Mouse (Mus musculus) large intestine, adult 2 months (tissue): Measurements from ENCODE around the gene Pdilt. TPM values are rescaled to one million over a fixed set of nuclear protein-coding genes. Genes with fewer than 3 reads are reported as not detected.

ENCODE experiments used
- DNase-seq: peaks from one replicate; pipeline ENCODE4 v3.0.0-alpha.2; 2012; ENCODE audit warnings: low read depth, low spot score
- WGBS: fragments of 180-500 bp; shearing (Covaris S2); methylation state at CpG from one replicate; pipeline ENCODE4 v1.1.7; 2018; 5-methylcytosine and 5-hydroxymethylcytosine counted together
- polyA plus RNA-seq: library from polyadenylated mRNA; depleted of rRNA; stranded (reverse); fragments of >200 nt; gene quantifications from 2 replicates; pipeline ENCODE4 v1.2.3, GENCODE M21; 2012; rRNA removed

The Pdilt gene
- polyA plus RNA-seq, 1 experiment = not detected

DNA sequence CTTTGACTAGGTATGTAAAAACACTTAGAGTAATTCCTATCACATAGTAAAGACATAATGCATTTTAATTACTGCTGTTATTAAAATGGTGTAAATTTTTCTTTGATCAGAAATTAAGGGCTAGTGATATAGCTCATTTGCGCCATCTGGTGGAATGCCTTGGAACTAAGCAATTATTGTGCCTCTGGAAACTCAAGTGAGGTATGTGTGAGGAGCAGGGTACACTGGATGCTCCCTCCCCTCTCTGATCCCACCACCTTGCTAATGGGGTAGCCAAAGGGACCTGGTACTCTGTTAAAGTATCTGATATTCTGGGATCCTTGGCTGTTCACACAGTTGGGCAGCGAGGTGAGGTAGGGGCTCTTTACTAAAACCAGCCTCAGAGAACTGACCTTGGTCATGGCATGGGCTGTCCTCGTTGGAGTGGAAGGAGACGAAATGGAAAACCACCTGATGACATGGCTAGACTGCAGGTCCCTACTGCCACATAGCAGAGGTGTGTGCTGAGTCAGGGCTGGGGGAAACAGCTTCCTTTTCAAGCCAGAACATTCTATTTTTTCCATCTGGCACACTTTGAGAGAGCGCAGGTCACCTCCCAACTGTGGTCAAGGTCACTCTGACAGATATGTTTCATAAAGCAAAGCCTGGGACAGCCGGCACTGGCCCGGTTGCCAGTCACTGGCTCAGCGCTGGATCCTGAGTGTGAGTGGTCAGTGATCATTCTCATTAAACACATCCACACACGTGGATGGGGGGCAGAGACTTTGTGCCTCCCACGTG lies 7.6 kb downstream of the Pdilt start:
- DNase-seq = no peak
- WGBS = 55% methylated on average over 10 of the region's 10 CpGs

GRCm38 (mm10) chr7:119513056-119513455 lies 10.2 kb downstream of the Pdilt start:
- no peak for DNase-seq
- 24% methylated on average over 7 of the region's 7 CpGs for WGBS

DNA sequence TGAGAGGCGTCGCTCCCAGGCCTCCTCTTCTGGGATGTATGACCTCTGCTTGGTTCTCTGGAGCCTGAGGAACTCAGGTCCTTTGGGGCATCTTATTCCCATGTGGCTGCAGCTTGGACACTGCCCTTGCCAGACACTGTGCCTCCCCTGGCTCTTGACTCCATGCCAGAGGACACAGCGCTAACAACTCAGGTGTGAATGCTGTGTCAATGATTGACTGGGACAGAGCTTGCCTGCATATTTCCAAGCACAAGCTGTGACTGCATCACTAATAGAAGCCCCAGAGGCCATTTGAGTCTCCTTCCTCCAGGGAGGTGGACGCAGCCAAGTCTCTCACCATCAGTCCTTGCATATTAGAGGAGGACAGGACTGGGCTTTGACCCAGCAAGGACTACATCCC lies 12.1 kb downstream of the Pdilt start:
- DNase-seq = no peak
- WGBS = 70% methylated on average over 4 of the region's 4 CpGs

GRCm38 (mm10) chr7:119490041-119490780 lies 33.1 kb downstream of the Pdilt start:
- 81% methylated on average over 4 of the region's 4 CpGs for WGBS
- DNase-seq = no peak

DNA sequence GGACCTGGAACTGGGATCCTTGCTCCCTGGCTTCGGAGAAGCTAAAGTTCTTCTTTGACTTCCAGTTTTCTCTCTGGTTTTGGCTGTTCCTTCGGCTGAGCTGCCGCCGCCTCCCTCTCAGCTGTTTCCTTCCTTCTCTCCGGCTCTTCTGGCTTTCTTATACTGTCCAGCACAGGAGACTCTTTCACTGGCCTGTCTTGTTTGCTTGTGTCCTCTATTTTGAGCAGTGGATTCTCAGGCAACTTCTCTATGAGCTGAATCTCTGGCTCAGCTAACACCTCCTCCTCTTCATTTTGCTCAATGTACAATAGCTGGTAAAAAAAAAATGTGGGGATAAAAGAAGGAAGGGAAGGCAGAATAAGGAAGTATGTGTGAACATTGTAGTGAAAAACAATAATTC lies 36.6 kb downstream of the Pdilt start:
- no peak for DNase-seq
- WGBS = 79% methylated on average over 5 of the region's 5 CpGs

DNA sequence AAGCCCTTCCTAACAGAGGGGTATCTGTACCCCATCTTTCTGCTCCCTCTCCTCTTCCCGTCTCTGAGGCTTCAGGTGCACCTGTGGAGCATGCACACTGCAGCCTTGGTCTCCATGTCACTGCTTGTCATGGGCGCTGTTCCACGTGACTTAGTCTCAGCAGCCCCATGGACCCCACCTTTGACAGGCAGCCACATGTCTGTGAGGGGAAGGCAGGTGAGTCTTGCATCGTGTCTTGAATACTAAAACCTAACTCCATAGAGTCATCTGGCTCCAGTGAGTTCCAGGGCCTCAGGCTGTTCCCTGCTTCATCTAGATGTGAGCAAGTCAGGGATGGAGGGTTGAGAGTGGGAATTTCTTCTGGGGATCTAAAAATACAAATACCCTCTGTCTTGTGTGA lies 39.1 kb downstream of the Pdilt start:
- WGBS = 78% methylated on average over 4 of the region's 4 CpGs
- no peak for DNase-seq

- DNase-seq = no peak
Observed at GRCm38 (mm10) chr7:119479256-119479655, 44.0 kb downstream of the Pdilt start, which contains the start of gene Umod. TSS of gene Umod (minus strand) at chr7:119479282.

GRCm38 (mm10) chr7:119476500-119477389 lies 46.5 kb downstream of the Pdilt start:
- DNase-seq = no peak
- 65% methylated on average over 33 of the region's 33 CpGs for WGBS

DNA sequence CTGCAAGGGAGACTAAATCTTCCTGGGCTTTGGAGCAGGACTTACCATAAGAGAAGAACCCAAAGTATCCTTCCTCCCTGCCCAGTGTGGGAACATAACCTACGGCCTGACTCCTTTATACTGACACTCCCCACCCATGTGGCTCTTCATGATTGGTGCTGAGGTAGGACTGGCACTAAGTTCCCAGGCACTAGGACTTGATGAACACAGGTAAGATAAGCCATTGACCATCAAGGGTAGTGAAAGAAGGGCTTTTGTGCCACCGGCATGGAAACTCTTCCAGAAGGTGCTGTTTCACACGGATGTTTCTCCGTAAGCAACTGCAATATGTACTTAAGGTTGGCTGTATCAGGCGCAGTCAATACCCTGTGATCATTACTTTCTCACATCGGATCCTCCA lies 64.1 kb downstream of the Pdilt start, which contains the start of gene Gp2:
Gene Gp2, minus strand, starts transcription at position 101 of the 400 bp plus-strand sequence.
- DNase-seq = no peak
- 81% methylated on average over 6 of the region's 6 CpGs for WGBS

- WGBS = 78% methylated on average over 7 of the region's 7 CpGs
- no peak for DNase-seq
Observed at GRCm38 (mm10) chr7:119454192-119454591, 69.1 kb downstream of the Pdilt start.

DNA sequence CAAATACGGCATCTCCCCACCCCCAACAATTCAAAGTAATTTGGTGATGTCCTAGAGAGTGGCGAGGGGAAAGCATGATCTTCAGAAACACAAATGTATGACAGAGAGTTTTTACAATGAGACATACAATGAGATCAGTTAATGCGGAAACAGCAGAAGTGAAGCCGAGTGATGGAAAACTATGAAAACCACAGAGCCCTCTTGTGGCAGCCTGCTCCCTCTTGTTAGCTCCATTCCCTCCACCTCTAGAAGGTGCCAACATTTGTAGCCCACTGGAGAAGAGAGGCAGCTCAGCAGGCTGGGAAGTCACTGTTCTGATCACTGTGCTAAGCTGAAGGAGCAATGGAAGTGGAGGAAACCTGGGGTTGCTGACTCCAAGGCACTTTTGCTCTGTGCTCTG lies 79.4 kb downstream of the Pdilt start:
- 63% methylated on average over 4 of the region's 4 CpGs for WGBS
- DNase-seq = no peak

- DNase-seq = no peak
- 67% methylated on average over 1 of the region's 1 CpGs for WGBS
Observed at GRCm38 (mm10) chr7:119441938-119442337, 81.4 kb downstream of the Pdilt start.

Other genes starting within 250 kb of the Pdilt start
- gene Gp2, start 64.2 kb downstream of the Pdilt start, polyA plus RNA-seq = 1.6 TPM in 2 replicates
- gene Umod, start 44.2 kb downstream of the Pdilt start, polyA plus RNA-seq = not detected in 2 replicates
- gene Acsm5, start 4.0 kb downstream of the Pdilt start, polyA plus RNA-seq = 0.45 and 1.9 TPM in 2 replicates
- not detected in 2 replicates for gene Acsm2, start 30.9 kb upstream of the Pdilt start, polyA plus RNA-seq
- not detected in 2 replicates for gene Acsm1, start 83.5 kb upstream of the Pdilt start, polyA plus RNA-seq
- not detected in 2 replicates for gene Acsm4, start 166.5 kb upstream of the Pdilt start, polyA plus RNA-seq
- gene Thumpd1, start 197.3 kb upstream of the Pdilt start, polyA plus RNA-seq = 8.6 and 9.9 TPM in 2 replicates
- 3.8 and 10.2 TPM in 2 replicates for gene Acsm3, start 237.4 kb upstream of the Pdilt start, polyA plus RNA-seq